Mouse (Mus musculus) A20 (cell line): ENCODE measurements at regions not wholly inside any gene's neighbourhood (a gene's known extent, or its start where the extent isn't known, plus 50 kb on each side); places are given as distances from the start of the nearest gene placed in this dataset.

Experiments used
- DNase-seq: peaks from one replicate; pipeline ENCODE4 v3.0.0-alpha.2; 2011; ENCODE audit warnings: low read depth, low spot score

DNA sequence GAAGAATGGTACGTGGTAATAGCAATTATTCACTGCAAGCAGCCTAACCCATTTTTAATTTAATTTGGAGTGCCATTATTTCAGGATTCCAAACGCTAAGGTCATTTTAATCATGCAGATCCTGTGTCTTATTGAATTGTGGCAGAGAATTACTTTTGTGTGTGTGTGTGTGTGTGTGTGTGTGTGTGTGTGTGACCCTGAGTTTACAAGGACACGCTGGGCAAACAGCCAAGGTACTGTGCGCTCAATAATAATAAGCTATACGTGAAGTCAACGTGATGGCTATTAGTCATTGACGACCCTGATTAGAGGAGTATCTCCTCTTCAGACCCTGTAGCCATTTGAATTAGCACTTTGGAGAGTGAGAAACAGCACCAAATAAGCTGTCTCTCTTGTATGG is 144.1 kb downstream of the Klf7 start:
- no peak for DNase-seq

DNA sequence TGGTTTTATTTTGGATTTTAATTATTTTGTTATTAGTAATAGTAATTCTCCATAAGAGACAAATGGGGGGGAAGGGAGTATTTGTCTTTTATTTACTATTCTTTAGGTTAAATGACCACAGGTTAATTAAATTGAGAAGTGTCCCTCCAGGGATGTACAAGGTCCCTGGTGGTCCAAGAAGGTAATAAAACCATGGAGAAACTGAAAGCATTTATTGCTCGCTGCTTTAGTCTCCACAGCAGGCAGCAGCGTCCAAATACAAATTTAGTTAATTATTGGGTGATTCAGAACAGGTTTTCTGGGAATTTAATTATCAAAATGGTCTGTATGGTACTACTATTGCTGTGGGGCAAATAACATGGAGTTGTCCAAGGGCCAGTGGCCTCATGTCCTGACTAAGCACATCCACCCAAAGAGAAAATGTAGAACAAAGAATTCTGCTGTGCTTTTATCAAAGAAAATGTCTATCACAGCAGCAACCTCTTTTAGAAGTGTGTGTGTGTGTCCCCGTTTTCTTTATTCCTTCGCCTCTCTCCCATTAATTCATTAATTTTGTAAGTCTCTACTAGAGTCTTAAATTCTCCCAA is 144.7 kb downstream of the Klf7 start:
- DNase-seq = no peak

- DNase-seq = no peak
Observed at GRCm38 (mm10) chr1:63976862-63977261, 145.2 kb downstream of the Klf7 start.

- no peak for DNase-seq
Observed at GRCm38 (mm10) chr1:63967849-63968248, 154.2 kb downstream of the Klf7 start.

- DNase-seq = no peak
Observed at GRCm38 (mm10) chr1:63965446-63965845, 156.6 kb downstream of the Klf7 start.

- no peak for DNase-seq
Observed at GRCm38 (mm10) chr1:63964519-63964918, 157.6 kb downstream of the Klf7 start.

DNA sequence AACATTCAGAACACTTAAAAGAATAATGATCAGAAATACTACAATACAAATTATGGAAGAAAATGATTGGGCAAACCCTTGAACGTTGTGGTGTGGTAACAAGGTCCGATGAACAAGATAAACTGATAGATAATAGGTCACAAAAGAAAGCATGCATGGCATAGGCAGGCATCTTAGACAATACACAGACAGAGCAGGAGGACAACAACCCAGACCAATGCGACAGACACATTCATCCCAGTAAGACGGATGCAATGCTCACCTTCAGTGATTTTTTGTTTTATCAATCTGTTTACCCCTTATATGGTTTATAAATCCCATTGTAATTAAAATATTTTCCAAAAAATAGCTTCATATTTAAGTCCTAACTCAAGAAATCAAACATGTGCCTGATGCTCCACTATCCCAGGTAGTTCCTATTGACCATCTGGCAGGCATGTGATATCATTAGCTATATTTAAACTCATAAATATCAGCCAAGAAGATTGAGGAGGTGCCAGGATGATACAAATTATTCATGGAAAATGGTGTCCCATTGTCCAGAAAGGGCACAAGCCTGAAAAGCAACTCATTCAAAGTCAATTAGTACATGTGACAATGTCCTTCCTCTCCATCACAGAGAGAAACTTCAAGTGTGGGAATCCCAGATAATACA is 166.3 kb downstream of the Klf7 start:
- DNase-seq = no peak

DNA sequence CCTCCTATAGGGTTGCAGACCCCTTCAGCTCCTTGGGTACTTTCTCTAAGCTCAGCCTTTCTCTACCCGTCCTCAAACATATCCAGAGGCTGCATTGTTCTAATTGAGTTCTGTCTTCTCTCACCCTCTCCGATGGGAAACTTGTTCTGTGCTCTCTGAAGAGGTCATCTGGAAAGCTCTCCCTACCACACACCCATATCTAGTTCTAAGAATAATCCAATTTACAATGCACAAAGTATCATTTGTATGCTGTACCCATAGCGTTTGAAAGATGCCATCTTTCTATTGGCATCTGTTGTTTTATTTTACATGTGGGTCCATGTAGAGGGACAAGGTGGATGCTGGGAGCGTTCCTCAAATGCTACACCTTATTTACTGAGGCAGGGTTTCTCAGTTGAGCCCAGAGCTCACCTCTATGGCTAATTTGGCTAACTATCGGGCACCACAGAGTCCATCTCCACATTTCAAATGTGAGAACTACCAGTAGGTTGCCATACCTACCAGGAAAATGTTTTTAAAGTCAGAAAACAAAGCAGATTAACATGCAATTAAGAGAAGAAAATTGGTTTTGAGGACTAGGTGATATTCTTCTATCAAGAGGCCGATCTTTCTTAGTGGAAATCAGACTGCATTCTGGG is 167.1 kb downstream of the Klf7 start:
- DNase-seq = no peak

- no peak for DNase-seq
Observed at GRCm38 (mm10) chr1:63954172-63954571, 167.9 kb downstream of the Klf7 start.

DNA sequence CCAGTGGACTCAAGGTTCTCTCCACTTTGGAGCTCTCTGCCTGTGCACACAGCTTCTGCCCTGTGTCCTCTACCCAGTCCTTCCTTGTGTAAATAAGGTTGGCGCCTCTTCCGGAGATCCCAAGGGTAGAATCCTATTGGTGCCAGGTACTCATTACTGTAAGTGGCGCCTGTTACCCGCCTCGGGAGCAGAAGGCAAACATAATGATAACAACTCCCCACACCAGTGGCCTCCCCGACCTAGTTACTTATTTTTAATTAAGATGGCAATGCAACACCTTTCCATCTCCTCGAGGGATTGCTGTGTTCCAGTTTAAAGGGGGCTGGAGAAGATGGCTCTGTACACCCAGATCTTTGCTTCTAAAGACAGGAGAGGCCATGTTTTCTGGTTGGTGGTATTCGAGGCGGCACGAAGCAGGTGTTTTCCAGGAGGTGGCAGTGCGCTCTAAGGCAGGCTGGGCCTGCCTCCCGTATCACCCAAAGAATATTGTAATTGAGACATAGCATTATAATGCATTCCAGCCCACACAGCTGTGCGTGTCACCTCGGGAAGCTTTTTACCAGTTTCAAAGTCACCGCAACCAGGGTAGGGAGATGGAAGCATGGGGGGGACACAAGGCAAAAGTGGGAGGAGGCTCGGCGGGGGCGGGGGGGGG is 168.7 kb downstream of the Klf7 start:
- peak; percentile 6 for DNase-seq

- no peak for DNase-seq
Observed at GRCm38 (mm10) chr1:63951663-63952062, 170.4 kb downstream of the Klf7 start.

GRCm38 (mm10) chr1:63947278-63947677 is 174.8 kb downstream of the Klf7 start:
- no peak for DNase-seq

- no peak for DNase-seq
Observed at GRCm38 (mm10) chr1:63946834-63947233, 175.2 kb downstream of the Klf7 start.

- no peak for DNase-seq
Observed at GRCm38 (mm10) chr1:63944786-63945185, 175.7 kb upstream of the 4933402D24Rik start.

- no peak for DNase-seq
Observed at GRCm38 (mm10) chr1:63938416-63938815, 169.3 kb upstream of the 4933402D24Rik start.

- DNase-seq = no peak
Observed at GRCm38 (mm10) chr1:63937480-63937879, 168.4 kb upstream of the 4933402D24Rik start.

DNA sequence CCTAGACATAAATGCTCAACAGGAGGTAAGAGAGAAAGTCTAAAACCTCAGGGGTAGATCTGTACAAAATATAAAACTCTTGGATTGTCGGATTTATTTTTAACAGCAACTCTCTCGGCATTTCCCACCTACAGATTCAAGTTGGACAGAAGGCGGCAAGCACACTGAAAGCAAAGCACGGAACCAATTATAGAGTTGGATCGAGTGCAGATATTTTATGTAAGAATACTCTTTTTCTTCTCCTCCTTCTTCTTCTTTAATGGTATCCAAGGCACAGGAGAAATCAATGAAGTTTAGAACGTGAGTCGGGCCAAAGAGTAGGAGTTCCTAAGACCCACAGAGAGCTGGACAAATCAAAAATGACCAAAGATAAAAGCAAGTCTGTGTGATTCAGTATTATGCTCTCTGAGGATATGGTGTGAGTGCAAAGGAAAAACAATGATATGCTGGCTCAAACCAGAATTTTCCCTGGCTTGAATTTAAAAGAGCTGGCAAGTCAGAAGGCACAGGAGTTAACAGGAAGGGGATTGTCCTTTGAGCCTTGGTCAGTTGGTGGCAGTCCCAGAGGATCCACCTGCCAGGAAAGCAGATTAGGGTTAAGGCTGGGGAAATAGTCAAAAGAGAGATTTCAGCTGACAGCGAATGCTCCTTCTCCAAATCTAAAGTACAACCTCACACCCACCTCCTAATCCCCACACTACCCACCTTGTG is 165.7 kb upstream of the 4933402D24Rik start:
- no peak for DNase-seq

DNA sequence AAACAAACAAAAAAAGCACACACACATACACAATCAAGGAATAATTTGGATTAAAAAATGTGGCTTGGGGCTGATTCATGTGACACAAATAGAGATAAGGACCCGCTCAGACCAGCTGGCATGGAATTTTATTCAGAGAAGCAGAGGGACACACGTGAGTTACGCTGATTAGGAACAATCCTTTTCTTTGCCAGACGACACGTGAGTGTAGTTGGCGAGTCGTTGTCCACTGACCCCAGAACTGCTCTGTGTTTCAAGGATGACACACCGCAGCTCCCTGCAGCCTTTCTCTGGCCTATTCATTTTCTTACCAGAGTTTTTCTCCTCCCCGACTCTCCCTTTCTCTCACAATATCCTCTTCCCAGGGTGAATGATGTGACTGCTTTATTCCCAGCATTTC is 163.4 kb upstream of the 4933402D24Rik start:
- DNase-seq = no peak

GRCm38 (mm10) chr1:63929362-63930125 is 160.5 kb upstream of the 4933402D24Rik start:
- DNase-seq = no peak

GRCm38 (mm10) chr1:63928850-63929249 is 159.8 kb upstream of the 4933402D24Rik start:
- DNase-seq = no peak

DNA sequence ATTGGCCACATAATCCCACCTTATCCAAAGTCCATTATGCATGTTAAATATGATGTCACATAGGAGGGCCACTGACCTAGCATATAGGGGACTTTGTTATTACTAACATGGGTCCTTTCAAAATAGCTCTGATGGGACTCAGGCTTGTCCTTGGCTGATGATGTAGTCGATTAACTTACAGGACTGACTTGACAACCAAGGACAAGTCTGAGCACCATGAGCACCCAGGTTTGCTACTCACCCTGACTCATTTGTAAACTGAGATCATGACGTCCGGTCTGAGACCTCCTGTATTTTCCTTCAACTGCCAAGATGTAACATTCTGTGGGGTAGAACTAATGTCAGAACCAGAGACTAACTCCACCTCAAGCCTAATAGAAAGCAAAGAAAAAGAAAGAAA is 159.3 kb upstream of the 4933402D24Rik start:
- no peak for DNase-seq
